Mouse (Mus musculus): ENCODE measurements around the gene Arrdc4. TPM values are rescaled to one million over a fixed set of nuclear protein-coding genes. Genes with fewer than 3 reads are reported as not detected.

Arrdc4 gene
- polyA plus RNA-seq, 1 experiment from 2014 or later = 16.7 TPM

DNA sequence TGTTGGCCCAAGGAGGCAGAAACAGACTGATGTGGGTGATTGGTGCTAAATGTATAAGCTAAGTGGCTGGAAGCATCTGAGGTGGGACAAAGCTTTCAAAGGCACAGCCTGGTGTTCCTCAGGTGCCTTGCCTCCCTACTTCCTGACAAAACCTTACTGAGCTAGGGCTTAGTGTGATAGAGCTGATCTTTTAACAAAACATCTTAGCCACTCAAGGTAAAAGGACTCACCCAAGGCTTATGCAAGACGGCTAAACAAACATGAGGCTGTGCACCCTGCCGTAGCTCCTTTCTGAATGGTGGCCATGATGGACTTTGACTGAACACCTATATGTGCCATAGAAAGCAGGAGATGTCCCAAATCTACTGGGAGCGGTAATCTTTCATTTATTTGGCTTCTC, 51.7 kb downstream of the Arrdc4 start:
- H3K36me3 ChIP-seq = no peaks in the 10 kb centered on the region
- no peak overlapping the region for H3K27ac ChIP-seq (replicated peaks)
- H3K4me3 ChIP-seq = no peak overlapping the region
- no peaks in the 10 kb centered on the region for H3K4me1 ChIP-seq
- DNase-seq (ENCODE audit: low spot score) = no peak
- no peaks in the 10 kb centered on the region for H3K9me3 ChIP-seq (replicated peaks)
- WGBS = 92% methylated on average over 3 of the region's 3 CpGs
- H3K27me3 ChIP-seq (ENCODE audit: low read depth, poor library complexity, severe bottlenecking) = no peaks in the 10 kb centered on the region

DNA sequence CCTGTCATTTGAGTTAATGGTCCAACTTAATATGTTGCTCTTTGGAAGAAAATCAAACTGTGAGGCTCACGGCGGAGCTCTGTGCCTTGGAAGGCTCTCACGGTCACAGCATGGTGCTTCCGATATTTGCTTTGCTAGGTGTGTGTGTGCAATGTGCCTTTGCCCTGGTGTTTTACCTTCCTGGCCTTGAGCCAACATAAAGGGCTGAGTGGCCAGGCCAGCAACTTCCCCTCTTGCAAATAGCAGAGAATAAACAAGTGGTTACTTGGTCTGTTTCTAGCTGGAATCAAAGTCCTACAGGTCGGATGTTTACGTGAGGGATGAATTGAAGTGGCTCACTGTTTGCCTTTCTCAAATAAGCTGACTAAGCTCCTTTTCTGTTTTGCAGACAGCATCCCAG, 52.1 kb downstream of the Arrdc4 start:
- no peak for DNase-seq (ENCODE audit: low spot score)
- no peak overlapping the region for H3K4me3 ChIP-seq
- 74% methylated on average over 6 of the region's 6 CpGs for WGBS

DNA sequence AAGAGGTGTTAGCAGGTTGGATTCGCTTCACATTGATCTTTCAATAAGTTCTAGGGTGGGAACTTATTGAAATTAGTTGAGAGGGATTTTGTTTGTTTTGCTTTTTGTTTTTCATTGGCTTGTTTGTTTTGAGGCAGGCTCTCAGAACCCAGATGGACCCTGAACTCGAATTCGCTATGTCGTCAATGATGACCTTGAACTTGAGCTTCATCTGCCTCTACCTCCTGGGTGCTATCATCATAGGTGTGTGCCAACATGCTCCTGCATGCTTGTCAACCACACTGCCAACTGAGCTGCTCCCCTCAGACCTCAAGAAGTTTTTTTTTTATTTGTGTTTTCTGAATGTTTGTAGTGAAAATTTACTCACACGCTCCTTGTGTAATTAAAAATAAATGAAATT, 52.6 kb downstream of the Arrdc4 start:
- WGBS = 92% methylated on average over 5 of the region's 5 CpGs
- Histone ChIP-seq H3K27ac (replicated peaks) (no peak overlapping the region), H3K27me3 (ENCODE audit: low read depth, poor library complexity, severe bottlenecking) (no peaks in the 10 kb centered on the region), H3K36me3 (no peaks in the 10 kb centered on the region), H3K9me3 (replicated peaks) (no peaks in the 10 kb centered on the region), H3K4me3 (no peak overlapping the region), H3K4me1 (no peaks in the 10 kb centered on the region)
- DNase-seq (ENCODE audit: low spot score) = no peak

More for the DNA sequence above, 52.1 kb downstream of the Arrdc4 start:
- Histone ChIP-seq H3K4me1 (no peaks in the 10 kb centered on the region), H3K27me3 (ENCODE audit: low read depth, poor library complexity, severe bottlenecking) (no peaks in the 10 kb centered on the region), H3K9me3 (replicated peaks) (no peaks in the 10 kb centered on the region), H3K36me3 (no peaks in the 10 kb centered on the region), H3K27ac (replicated peaks) (no peak overlapping the region)

DNA sequence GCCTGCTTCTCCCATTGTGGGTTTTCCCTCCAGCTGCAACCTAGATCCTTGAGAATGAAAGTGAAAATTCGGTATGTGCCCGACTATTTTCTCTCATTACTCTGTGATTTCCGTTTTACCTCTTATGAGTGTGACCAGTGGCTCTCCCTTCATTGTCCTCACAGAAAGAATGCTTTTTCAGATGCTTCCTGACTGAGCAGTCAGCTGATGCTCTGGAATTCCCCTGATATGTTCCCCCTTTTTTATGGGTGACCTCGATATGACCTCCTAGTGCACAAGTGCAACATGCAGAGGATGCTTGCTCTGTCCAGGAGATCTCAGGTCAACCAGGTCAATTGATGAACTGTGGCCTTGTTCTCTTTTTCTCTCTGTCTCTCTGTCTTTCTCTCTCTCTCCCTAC, 56.3 kb downstream of the Arrdc4 start:
- Histone ChIP-seq H3K9me3 (replicated peaks) (no peaks in the 10 kb centered on the region), H3K36me3 (no peaks in the 10 kb centered on the region), H3K4me1 (no peaks in the 10 kb centered on the region), H3K27ac (replicated peaks) (no peak overlapping the region), H3K27me3 (ENCODE audit: low read depth, poor library complexity, severe bottlenecking) (no peaks in the 10 kb centered on the region), H3K4me3 (no peak overlapping the region)
- no peak for DNase-seq (ENCODE audit: low spot score)
- WGBS = 75% methylated on average over 4 of the region's 4 CpGs

DNA sequence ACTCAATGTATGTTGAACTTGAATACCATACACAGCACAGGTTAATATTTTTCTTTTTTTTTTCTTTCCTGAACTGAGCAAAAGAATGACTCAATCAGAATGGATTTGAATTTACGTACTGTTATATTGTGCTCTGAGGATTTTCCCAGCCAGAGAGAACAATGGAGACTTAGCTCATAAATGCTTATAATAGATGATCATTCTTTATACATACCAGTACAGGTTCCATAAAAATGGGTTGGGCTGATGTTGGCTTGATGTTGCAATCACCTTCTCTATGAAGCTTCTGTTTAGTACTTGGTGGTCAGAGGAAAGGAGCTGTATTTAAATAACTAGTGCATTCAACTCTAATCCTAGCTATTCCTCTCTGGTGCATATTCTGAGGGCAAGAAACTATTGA, 57.6 kb downstream of the Arrdc4 start:
- DNase-seq (ENCODE audit: low spot score) = no peak
- Histone ChIP-seq H3K36me3 (no peaks in the 10 kb centered on the region), H3K4me1 (0 out of 2 replicates have a peak, but pooled peaks cover 5% of the 10 kb centered on the region), H3K4me3 (no peak overlapping the region), H3K27ac (replicated peaks) (no peak overlapping the region), H3K9me3 (replicated peaks) (no peaks in the 10 kb centered on the region), H3K27me3 (ENCODE audit: low read depth, poor library complexity, severe bottlenecking) (no peaks in the 10 kb centered on the region)
- WGBS = 93% methylated on average over 1 of the region's 1 CpGs

DNA sequence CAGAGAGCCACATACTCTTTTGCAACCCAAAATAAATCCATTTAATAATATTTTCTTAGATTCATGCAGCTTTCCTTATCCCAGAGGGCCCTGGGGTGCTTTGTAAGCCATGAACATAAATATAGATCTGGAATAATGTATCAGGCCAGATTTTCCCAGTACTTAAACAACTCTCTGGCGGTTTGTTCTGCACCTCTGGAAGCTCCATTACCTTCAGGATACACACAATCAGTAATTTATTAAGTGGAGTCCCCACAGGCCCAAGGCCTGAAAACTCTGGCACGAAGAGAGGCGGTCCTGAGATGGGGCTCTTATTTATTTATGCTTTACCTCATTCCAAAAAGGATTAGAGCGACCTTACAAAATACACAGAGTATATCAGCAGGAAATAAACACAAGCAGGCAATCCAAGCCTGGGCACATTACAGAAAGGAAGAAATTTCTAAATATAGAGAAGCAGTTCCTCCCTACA, 61.9 kb downstream of the Arrdc4 start:
- Histone ChIP-seq H3K4me1 (peaks cover 13% of the 10 kb centered on the region; the same call in 1 of the 2 replicates), H3K27me3 (ENCODE audit: low read depth, poor library complexity, severe bottlenecking) (no peaks in the 10 kb centered on the region), H3K9me3 (replicated peaks) (no peaks in the 10 kb centered on the region), H3K27ac (replicated peaks) (no peak overlapping the region), H3K36me3 (no peaks in the 10 kb centered on the region), H3K4me3 (no peak overlapping the region)
- no peak for DNase-seq (ENCODE audit: low spot score)
- 78% methylated on average over 4 of the region's 4 CpGs for WGBS
